Mouse (Mus musculus): ENCODE measurements around the gene Eif4ebp2. TPM values are rescaled to one million over a fixed set of nuclear protein-coding genes. Genes with fewer than 3 reads are reported as not detected.
A peak's percentile ranks its signal among the peaks of the same experiment; 100 is the strongest.
"Not testable (repeated sequence)": the region's sequence is repeated elsewhere in the genome, so short reads cannot be mapped to it uniquely, and the experiment has no call there.

Eif4ebp2 gene
- polyA plus RNA-seq, 1 experiment from 2014 or later: 50.6 TPM

- Histone ChIP-seq H3K4me2 (no peak overlapping the region), H3K27me3 (no peaks in the 10 kb centered on the region), H3K9me3 (replicated peaks) (no peaks in the 10 kb centered on the region), H3K4me1 (replicated peaks) (0 out of 2 replicates have a peak, but pooled peaks cover 2% of the 10 kb centered on the region), H3K4me3 (no peak overlapping the region), H3K9ac (no peak overlapping the region), H3K36me3 (no peaks in the 10 kb centered on the region), H3K27ac (no peak overlapping the region)
- ATAC-seq (replicated peaks; ENCODE audit: insufficient number of reproducible peaks, insufficient read depth, low FRiP score, low read depth): no peak
- WGBS: 58% methylated on average over 3 of the region's 3 CpGs
Observed at GRCm38 (mm10) chr10:61457182-61457581, 4.7 kb upstream of the Eif4ebp2 start.

- not testable (repeated sequence) for H3K9me3 ChIP-seq (replicated peaks); H3K9ac ChIP-seq; H3K27me3 ChIP-seq; H3K36me3 ChIP-seq; H3K4me3 ChIP-seq; ATAC-seq (replicated peaks; ENCODE audit: insufficient number of reproducible peaks, insufficient read depth, low FRiP score, low read depth); H3K27ac ChIP-seq
- Histone ChIP-seq H3K4me2 (peak overlapping the region; percentile 87), H3K4me1 (replicated peaks) (peaks cover 33% of the 10 kb centered on the region)
- 61% methylated on average over 3 of the region's 3 CpGs for WGBS
Observed at GRCm38 (mm10) chr10:61453171-61453570, 710 bp upstream of the Eif4ebp2 start.

- Histone ChIP-seq H3K4me3 (peak overlapping the region; percentile 97), H3K9me3 (replicated peaks) (no peaks in the 10 kb centered on the region), H3K27me3 (no peaks in the 10 kb centered on the region), H3K9ac (peak overlapping the region; percentile 90), H3K4me1 (replicated peaks) (peaks cover 43% of the 10 kb centered on the region), H3K27ac (peak overlapping the region; percentile 83), H3K36me3 (no peaks in the 10 kb centered on the region), H3K4me2 (peak overlapping the region; percentile 87)
- peak; percentile 42 for ATAC-seq (replicated peaks; ENCODE audit: insufficient number of reproducible peaks, insufficient read depth, low FRiP score, low read depth)
- under 1% methylated on average over 56 of the region's 62 CpGs for WGBS
Observed at GRCm38 (mm10) chr10:61451931-61452617, 387 bp downstream of the Eif4ebp2 start.

- H3K27ac ChIP-seq: peak overlapping the region; percentile 83
- peak overlapping the region; percentile 87 for H3K4me2 ChIP-seq
- H3K27me3 ChIP-seq: no peaks in the 10 kb centered on the region
- peak overlapping the region; percentile 90 for H3K9ac ChIP-seq
- ATAC-seq (replicated peaks; ENCODE audit: insufficient number of reproducible peaks, insufficient read depth, low FRiP score, low read depth): no peak
- H3K9me3 ChIP-seq (replicated peaks): no peaks in the 10 kb centered on the region
- H3K4me1 ChIP-seq (replicated peaks): peaks cover 45% of the 10 kb centered on the region
- peak overlapping the region; percentile 97 for H3K4me3 ChIP-seq
- WGBS: 2% methylated on average over 8 of the region's 8 CpGs
- no peaks in the 10 kb centered on the region for H3K36me3 ChIP-seq
Observed at GRCm38 (mm10) chr10:61451463-61451930, 964 bp downstream of the Eif4ebp2 start.

GRCm38 (mm10) chr10:61448834-61449233 lies 3.6 kb downstream of the Eif4ebp2 start:
- H3K36me3 ChIP-seq: no peaks in the 10 kb centered on the region
- H3K4me2 ChIP-seq: no peak overlapping the region
- WGBS: 62% methylated on average over 3 of the region's 3 CpGs
- H3K9me3 ChIP-seq (replicated peaks): no peaks in the 10 kb centered on the region
- H3K27me3 ChIP-seq: no peaks in the 10 kb centered on the region
- no peak overlapping the region for H3K9ac ChIP-seq
- no peak for ATAC-seq (replicated peaks; ENCODE audit: insufficient number of reproducible peaks, insufficient read depth, low FRiP score, low read depth)
- peaks cover 66% of the 10 kb centered on the region for H3K4me1 ChIP-seq (replicated peaks)
- no peak overlapping the region for H3K4me3 ChIP-seq
- H3K27ac ChIP-seq: no peak overlapping the region

- 83% methylated on average over 10 of the region's 10 CpGs for WGBS
- ATAC-seq (replicated peaks; ENCODE audit: insufficient number of reproducible peaks, insufficient read depth, low FRiP score, low read depth): no peak
- H3K4me3 ChIP-seq: no peak overlapping the region
- no peaks in the 10 kb centered on the region for H3K27me3 ChIP-seq
- H3K9ac ChIP-seq: no peak overlapping the region
- H3K27ac ChIP-seq: 0 out of 2 replicates have a peak overlapping the region, but pooled peaks have one; percentile 3
- no peak overlapping the region for H3K4me2 ChIP-seq
- no peaks in the 10 kb centered on the region for H3K9me3 ChIP-seq (replicated peaks)
- no peaks in the 10 kb centered on the region for H3K36me3 ChIP-seq
- peaks cover 76% of the 10 kb centered on the region for H3K4me1 ChIP-seq (replicated peaks)
Observed at GRCm38 (mm10) chr10:61447581-61448353, 4.7 kb downstream of the Eif4ebp2 start.

GRCm38 (mm10) chr10:61445016-61445415 lies 7.4 kb downstream of the Eif4ebp2 start:
- no peak for ATAC-seq (replicated peaks; ENCODE audit: insufficient number of reproducible peaks, insufficient read depth, low FRiP score, low read depth)

GRCm38 (mm10) chr10:61443876-61444275 lies 8.6 kb downstream of the Eif4ebp2 start:
- ATAC-seq (replicated peaks; ENCODE audit: insufficient number of reproducible peaks, insufficient read depth, low FRiP score, low read depth): no peak
- no peak overlapping the region for H3K9ac ChIP-seq
- H3K4me1 ChIP-seq (replicated peaks): peaks cover 59% of the 10 kb centered on the region
- H3K36me3 ChIP-seq: no peaks in the 10 kb centered on the region
- WGBS: 55% methylated on average over 1 of the region's 1 CpGs
- 0 out of 2 replicates have a peak overlapping the region, but pooled peaks have one; percentile 7 for H3K27ac ChIP-seq
- no peaks in the 10 kb centered on the region for H3K27me3 ChIP-seq
- no peak overlapping the region for H3K4me2 ChIP-seq
- no peaks in the 10 kb centered on the region for H3K9me3 ChIP-seq (replicated peaks)
- H3K4me3 ChIP-seq: no peak overlapping the region

More at GRCm38 (mm10) chr10:61445016-61445415, 7.4 kb downstream of the Eif4ebp2 start:
- no peak overlapping the region for H3K27ac ChIP-seq
- H3K4me2 ChIP-seq: no peak overlapping the region
- no peak overlapping the region for H3K4me3 ChIP-seq
- WGBS: 82% methylated on average over 3 of the region's 3 CpGs
- H3K36me3 ChIP-seq: no peaks in the 10 kb centered on the region
- no peak overlapping the region for H3K9ac ChIP-seq
- peaks cover 69% of the 10 kb centered on the region for H3K4me1 ChIP-seq (replicated peaks)
- no peaks in the 10 kb centered on the region for H3K27me3 ChIP-seq
- no peaks in the 10 kb centered on the region for H3K9me3 ChIP-seq (replicated peaks)

- H3K4me1 ChIP-seq (replicated peaks): peaks cover 55% of the 10 kb centered on the region
Observed at GRCm38 (mm10) chr10:61443456-61443855, 9.0 kb downstream of the Eif4ebp2 start.

GRCm38 (mm10) chr10:61440202-61440800 lies 12.2 kb downstream of the Eif4ebp2 start:
- H3K4me3 ChIP-seq: no peak overlapping the region
- peaks cover 31% of the 10 kb centered on the region for H3K4me1 ChIP-seq (replicated peaks)
- no peak overlapping the region for H3K27ac ChIP-seq
- H3K27me3 ChIP-seq: no peaks in the 10 kb centered on the region
- H3K4me2 ChIP-seq: no peak overlapping the region
- H3K9ac ChIP-seq: no peak overlapping the region
- no peaks in the 10 kb centered on the region for H3K9me3 ChIP-seq (replicated peaks)
- WGBS: 85% methylated on average over 7 of the region's 7 CpGs
- H3K36me3 ChIP-seq: no peaks in the 10 kb centered on the region
- ATAC-seq (replicated peaks; ENCODE audit: insufficient number of reproducible peaks, insufficient read depth, low FRiP score, low read depth): no peak

More at GRCm38 (mm10) chr10:61443456-61443855, 9.0 kb downstream of the Eif4ebp2 start:
- WGBS: 60% methylated on average over 6 of the region's 6 CpGs
- Histone ChIP-seq H3K36me3 (no peaks in the 10 kb centered on the region), H3K4me3 (no peak overlapping the region), H3K27me3 (no peaks in the 10 kb centered on the region), H3K4me2 (no peak overlapping the region), H3K9ac (no peak overlapping the region), H3K27ac (0 out of 2 replicates have a peak overlapping the region, but pooled peaks have one; percentile 7), H3K9me3 (replicated peaks) (no peaks in the 10 kb centered on the region)
- ATAC-seq (replicated peaks; ENCODE audit: insufficient number of reproducible peaks, insufficient read depth, low FRiP score, low read depth): no peak

- Histone ChIP-seq H3K4me2 (no peak overlapping the region), H3K36me3 (peaks cover 45% of the 10 kb centered on the region), H3K27ac (no peak overlapping the region), H3K9ac (no peak overlapping the region), H3K4me1 (replicated peaks) (peaks cover 6% of the 10 kb centered on the region), H3K9me3 (replicated peaks) (no peaks in the 10 kb centered on the region), H3K4me3 (no peak overlapping the region), H3K27me3 (no peaks in the 10 kb centered on the region)
- 91% methylated on average over 9 of the region's 9 CpGs for WGBS
- ATAC-seq (replicated peaks; ENCODE audit: insufficient number of reproducible peaks, insufficient read depth, low FRiP score, low read depth): no peak
Observed at GRCm38 (mm10) chr10:61431375-61431774, 21.1 kb downstream of the Eif4ebp2 start.
